Mouse (Mus musculus) cerebellum, postnatal 36 days (tissue): ENCODE data around the gene Btbd9.
"Not testable (repeated sequence)": the region's sequence is repeated elsewhere in the genome, so short reads cannot be mapped to it uniquely, and the experiment has no call there.

Experiments used
- DNase-seq, 2 experiments: peaks; one replicate each; pipeline ENCODE4 v3.0.0; 2021 to 2022; ENCODE audit warnings: mixed read lengths in 2 of 2

Gene Btbd9

DNA sequence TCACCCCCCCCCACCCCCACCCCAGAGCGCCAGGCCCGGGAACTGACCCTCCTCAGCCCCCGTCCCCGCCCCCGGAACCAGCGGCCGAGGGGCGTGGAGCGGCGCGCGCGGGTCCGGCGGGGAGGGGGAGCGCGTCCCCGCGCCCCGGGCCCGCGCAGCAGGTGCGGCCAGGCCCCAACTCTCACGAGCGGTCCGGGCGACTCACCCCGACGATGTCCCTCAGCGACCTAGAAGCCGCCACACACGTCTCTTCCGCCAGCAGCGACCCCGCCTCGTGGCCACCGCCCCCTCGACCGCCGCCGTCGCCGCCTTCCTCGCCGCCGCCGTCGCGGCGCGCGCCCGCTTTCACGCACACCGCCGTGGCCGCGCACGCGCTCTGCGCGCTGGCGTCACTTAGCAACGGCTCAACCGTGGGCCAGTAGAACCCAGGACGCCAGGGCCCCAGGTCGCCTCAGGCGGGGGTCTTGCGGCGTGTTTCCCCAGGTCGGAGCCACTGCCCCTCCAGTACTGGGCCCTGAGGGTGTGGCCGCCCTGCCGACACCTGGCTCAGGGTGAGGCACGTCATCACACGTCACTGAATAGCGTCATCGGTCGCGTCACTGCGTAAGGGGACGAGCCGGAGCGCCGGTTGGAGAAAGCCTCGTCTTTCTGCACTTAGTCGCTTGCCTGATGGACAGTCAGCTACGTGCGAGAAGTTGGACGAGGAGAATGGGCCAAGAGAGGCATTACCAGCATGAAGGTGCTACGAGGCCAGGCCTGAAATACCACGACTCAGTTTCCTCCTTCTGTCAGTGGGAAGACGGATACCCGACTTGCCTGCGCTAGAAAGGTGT is at the start of gene Btbd9:
Btbd9 (minus strand) TSS at position 548 of the 833 bp plus-strand sequence.
- peak; percentile 91 to 99 for DNase-seq

- not testable (repeated sequence) for DNase-seq
These were observed 47.8 kb upstream of the Btbd9 start, which contains the start of gene Dnah8 for GRCm38 (mm10) chr17:30624132-30624531. TSS of gene Dnah8 (plus strand) at chr17:30624354.

GRCm38 (mm10) chr17:30623200-30623599 is 46.9 kb upstream of the Btbd9 start:
- DNase-seq = no peak

DNA sequence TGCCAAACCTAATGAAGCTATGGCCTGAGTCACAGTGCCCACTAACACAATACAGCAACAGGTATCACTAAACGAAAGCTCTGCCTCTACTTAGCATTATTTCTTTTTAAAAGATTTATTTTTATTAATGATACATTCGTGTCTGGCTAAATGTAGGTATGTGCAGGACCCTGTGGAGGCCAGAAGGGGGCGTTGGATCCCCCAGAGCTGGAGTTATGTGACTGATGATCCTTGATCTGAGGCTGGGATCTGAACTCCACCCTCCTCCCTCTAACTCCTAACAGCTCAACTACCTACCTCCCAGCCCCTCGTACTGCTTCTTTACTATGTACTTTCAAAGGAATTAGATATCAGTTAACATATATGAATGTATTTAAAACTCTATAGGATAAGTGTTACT is 45.2 kb upstream of the Btbd9 start:
- no peak for DNase-seq

DNA sequence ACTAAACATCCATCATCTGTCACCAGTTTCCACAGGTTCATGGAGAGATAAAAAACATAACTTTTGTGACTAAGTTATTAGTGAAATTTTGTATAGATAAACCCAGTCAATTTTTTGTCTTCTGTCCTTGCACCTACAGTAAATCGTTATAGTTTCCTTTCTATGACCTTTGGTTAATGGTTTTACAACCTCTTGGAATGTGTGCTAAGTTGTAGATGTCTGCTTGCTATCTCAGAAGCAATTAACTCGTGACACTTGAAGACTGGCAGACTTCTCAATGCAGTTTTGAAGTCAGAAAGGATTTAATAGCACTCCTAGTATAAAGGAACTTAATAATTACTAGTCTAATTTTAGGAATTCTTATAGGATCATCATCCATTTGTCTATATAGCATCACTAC is 44.3 kb upstream of the Btbd9 start:
- no peak for DNase-seq

DNA sequence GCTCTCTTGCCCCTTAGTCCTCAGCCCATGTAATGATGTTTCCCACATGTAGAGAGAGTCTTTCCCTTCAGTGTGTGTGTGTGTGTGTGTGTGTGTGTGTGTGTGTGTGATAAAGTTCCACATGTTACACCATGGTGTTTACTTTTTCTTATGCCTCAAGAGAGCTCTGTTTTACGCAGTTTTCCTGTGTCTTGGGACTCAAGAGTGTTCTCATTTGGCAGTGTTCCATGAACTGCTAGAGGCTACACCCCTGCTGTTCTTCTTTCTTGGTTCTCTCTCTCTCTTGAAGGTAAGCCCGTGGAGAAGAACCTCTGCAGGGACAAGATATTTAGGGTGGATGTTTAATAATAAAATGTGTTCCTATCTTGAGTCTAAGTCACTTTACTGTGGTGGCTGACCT is 42.9 kb upstream of the Btbd9 start:
- DNase-seq = no peak

- no peak for DNase-seq
These were observed 42.0 kb upstream of the Btbd9 start for GRCm38 (mm10) chr17:30618136-30618891.

- no peak for DNase-seq
These were observed 39.9 kb upstream of the Btbd9 start for GRCm38 (mm10) chr17:30616203-30616602.

DNA sequence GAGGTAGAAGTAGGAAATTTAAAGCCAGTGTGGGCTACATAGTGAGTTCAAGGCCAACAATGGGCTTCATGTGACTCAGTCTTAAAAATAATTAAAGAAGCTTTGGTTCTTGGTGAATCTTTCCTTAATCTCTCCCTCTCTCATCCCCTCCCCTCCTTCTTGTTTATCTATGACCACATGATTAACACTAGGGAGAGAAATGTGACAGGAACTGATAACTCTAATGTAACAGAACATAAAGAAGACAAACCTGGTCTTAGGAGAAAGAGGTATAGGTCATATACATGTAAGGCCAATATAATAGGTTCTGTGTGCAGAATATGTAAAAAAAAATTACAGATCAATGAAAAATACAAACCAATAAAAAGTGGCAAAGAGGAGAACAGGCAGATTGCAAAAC is 37.1 kb upstream of the Btbd9 start:
- DNase-seq = no peak

- peak; percentile 100 for DNase-seq
These were observed 36.0 kb upstream of the Btbd9 start for GRCm38 (mm10) chr17:30612075-30612859.

DNA sequence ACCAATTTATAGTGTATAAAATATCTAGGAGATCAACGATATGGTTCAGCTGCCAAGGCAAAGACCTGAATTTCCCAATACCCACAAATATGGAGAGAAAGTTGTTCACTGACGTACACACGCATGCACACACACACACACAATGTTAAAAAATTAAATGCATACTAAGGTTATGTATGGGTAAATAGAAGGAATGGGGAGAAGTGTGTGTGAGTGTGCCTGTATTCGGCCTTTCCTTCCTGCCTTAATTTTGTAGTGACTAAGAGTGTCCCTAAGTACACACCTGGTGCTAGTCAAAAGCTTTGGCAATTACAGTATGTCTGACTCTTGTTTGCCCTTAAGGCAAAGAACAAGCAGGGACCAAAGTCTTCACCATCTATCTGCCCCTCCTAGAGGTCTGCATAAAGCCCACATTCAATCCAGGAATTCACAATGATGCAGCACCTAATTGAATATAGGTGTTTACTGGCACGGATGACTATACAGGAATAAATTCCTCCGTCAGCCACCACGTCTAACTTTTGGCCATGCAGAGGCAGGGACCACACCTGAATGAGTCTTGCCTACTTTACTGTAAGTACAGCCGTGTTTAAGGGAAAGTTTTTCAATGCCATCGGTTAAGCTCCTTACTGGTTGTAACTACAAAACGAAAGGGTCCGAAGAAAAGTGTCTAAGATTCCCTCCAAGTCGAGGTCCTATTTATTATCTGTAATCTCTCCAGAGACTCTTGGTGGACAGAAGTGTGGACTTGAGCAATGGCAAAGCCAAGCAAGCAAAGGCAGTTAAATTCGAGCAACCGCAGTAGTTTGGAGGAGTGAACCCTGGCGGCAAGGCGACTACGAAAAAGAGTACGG is 35.2 kb upstream of the Btbd9 start:
- DNase-seq = no peak

DNA sequence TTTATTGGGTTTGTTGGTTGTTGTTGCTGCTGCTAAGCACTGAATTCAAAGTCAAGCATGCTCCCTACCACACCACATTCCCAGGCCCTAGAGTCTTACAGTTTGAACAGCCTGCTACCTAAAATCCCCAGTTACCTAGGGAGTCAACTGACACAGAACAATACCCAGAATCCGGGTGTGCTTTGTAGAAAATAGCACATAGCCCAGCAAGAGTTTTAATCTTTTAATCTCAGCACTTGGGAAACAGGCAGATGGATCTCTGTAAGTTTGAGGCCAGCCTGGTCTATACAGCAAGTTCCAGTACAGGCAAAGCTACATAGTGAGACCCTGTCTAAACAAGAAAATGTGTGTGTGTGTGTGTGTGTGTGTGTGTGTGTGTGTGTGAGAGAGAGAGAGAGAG is 34.5 kb upstream of the Btbd9 start:
- no peak for DNase-seq

DNA sequence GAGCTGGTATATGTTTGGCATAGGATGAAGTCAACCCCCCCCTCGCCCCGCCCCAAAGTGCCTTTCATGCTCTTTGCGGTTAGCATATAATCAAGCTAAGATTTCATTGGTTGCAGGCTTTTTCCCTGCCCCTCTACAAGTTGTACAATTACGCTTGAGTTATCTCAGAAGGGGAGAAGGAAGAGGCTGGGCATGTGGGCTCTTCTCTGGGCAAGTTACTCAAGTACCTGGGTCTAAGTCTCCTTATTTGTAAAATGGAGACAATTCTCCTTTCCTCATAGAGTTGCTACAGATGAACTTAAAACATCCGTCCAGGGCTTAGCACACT is 33.7 kb upstream of the Btbd9 start:
- DNase-seq = no peak

DNA sequence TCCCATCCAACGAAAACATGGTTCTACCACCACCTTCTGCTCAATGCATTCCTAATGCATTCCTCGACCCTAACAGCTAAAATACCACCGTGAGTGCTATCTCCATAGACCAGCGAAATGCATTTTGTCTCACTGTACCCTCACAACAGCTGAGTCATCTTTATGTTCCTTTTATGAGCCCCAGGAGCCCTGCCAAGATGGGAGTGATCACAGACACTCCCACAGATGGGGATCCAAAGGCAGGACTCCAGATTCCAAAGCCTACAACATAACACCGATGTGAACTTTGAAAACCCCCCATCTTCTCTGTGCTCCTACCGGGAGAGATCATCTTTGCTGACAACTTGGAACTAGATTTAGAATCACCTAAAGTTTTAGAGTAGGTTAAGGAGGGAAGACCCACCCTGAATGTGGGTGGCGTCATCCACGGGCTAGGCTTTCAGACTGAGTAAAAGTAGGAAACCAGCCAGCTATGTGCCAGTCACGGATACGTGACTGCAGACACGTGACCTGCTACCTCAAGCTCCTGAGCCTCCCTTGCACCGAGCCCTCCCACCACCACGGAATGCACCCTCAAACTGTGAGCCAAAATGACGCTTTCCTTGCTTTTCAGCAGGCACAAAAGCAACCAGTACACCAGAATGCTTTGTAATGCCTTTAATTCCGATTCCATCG is 33.2 kb upstream of the Btbd9 start:
- DNase-seq = no peak

DNA sequence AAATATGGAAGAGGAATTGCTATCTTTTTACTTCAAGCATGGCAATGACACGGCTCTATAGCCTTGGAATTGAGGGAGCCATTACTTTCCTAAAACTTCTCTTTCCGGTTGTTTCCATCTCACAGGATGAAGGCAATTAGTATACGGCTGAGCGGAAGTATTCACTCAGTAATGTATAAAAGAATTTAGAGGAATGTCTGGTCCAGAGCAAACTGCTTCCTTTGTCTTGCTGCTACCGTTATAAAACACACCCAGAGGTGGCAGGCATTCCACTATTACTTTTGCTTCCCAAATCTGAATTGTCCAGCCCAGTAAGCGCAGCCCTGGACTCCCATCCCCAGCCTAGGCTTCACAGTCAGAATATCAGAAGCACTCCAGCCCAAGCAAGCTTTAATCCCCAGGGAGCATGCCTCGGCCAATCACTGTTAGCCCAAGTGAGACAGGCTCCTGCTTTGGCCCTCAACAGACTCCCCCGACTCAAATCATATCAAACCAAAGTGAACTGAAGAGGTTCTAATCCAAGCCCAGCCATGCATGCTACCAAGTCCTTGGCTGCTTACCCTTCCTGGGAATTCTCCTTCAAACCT is 31.7 kb upstream of the Btbd9 start:
- DNase-seq = no peak

GRCm38 (mm10) chr17:30607330-30607729 is 31.0 kb upstream of the Btbd9 start:
- no peak for DNase-seq

DNA sequence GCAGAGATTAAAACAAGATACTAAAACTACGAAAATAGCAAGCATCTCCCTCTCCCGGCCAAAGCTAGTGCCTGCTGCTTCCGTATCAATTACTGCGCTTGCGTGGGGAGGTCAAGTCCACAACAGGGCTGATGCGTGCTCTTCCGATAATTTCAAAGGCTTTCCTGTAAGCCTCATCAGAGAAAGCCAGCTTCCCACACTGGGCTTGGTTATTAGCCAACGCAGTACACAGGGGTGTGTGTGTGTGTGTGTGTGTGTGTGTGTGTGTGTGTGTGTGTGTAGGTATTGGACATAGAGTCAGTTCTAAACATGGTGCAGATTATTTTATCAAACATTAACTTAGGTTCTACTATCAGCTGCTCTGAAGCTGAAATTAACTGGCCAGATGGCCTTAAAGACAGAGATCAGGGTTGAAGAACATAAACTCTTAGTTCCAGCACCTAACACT is 30.4 kb upstream of the Btbd9 start:
- DNase-seq = no peak

DNA sequence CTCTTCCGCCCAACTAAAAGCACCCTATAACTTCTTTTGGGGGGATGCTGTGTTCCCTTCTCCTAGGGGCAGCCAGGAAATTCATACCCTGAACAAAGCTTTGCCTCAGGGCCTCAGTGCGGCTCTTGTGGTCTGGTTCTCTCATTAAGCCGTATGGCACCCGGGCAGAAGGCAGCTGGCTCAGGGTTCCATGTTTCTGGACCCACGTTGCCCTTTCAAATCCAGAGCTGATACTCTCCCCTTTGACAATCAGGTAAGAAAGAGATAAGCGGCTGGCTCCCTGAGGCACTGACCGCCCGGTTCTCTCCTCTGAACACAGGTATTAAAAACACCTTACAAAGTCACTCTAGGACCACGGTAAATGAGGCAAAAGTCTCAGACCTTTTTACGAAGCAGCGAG is 29.9 kb upstream of the Btbd9 start:
- DNase-seq = no peak

- DNase-seq = no peak
These were observed 28.7 kb upstream of the Btbd9 start for GRCm38 (mm10) chr17:30605001-30605400.

DNA sequence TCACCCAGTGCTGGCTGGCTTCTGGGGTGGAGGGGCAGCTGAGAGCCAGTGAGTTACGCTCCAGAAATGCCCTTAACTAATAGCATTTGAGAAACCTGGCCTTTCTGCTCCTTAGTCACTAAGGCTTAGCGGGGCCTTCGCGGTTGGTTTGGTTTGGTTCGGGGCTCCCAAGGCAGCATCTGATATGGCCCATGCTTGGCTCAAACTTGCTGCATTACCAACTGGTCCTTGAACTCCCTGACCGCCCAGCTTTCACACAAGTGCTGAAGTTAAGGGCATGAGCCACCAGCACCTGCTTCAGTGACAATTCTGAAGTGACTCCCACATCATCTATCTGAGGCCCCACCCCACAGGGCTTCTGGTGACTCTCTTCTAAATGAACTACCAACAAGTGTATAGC is 28.0 kb upstream of the Btbd9 start:
- no peak for DNase-seq

GRCm38 (mm10) chr17:30602175-30602574 is 25.9 kb upstream of the Btbd9 start:
- DNase-seq = no peak
